9 mouse cellular contexts compared by ENCODE assay signal in the genomic region with DNA sequence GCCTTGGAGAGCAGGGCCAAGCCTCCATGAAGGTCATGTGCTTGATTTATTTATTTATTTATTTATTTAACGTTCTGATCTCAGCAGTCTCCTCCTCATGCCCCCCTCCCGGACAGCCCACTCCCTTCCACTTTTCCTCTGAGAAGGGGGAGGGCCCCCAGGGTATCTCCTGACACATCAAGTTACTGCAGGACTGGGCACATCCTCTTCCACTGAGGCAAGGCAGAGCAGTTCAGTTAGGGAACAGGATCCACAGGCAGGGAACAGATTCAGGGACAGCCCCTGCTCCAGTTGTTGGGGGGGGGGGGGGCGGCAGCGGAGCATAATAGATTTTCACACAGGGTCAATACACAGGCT. TPM values are rescaled to one million over a fixed set of nuclear protein-coding genes. Genes with fewer than 3 reads are reported as not detected.
DNase-seq lines count a peak whose midpoint lies in the region; ATAC-seq lines count a peak whose summit lies in the region.
"Had no signal": no experiment of that assay in that cellular context is flagged by ENCODE, and none has a peak within 500 bp of the region (broad histone marks: within the 10 kb centered on the region; RNA-seq: fewer than 3 reads in every experiment).

No protein-coding gene starts in this region.

- H3K27ac ChIP-seq in heart, embryonic 16.5 days (ENCODE audit: low read length) = no peak overlapping the region
- no peak overlapping the region for H3K27ac ChIP-seq in embryonic facial prominence, embryonic 12.5 days
- H3K27ac ChIP-seq in hindbrain, embryonic 16.5 days (ENCODE audit: low read depth, low read length) = no peak overlapping the region
- H3K27ac ChIP-seq in midbrain, embryonic 12.5 days (replicated peaks) = no peak overlapping the region

- peak overlapping the region; percentile 50 for H3K4me3 ChIP-seq in heart, embryonic 16.5 days (ENCODE audit: low read length)
- peak overlapping the region; percentile 35; the same call in 1 of the 2 replicates for H3K4me3 ChIP-seq in embryonic facial prominence, embryonic 12.5 days
- no peak overlapping the region for H3K4me3 ChIP-seq in hindbrain, embryonic 16.5 days (ENCODE audit: low read length)
- no peak overlapping the region for H3K4me3 ChIP-seq in midbrain, embryonic 12.5 days
- H3K4me3 ChIP-seq: myocyte had no signal

- H3K9me3 ChIP-seq in heart, embryonic 16.5 days (replicated peaks; ENCODE audit: control insufficient read depth, low read length) = no peaks in the 10 kb centered on the region
- H3K9me3 ChIP-seq in embryonic facial prominence, embryonic 12.5 days = no peaks in the 10 kb centered on the region
- no peaks in the 10 kb centered on the region for H3K9me3 ChIP-seq in hindbrain, embryonic 16.5 days (ENCODE audit: control insufficient read depth, low read length)
- no peaks in the 10 kb centered on the region for H3K9me3 ChIP-seq in midbrain, embryonic 12.5 days

- H3K9ac ChIP-seq in heart, embryonic 16.5 days (ENCODE audit: low read length) = peak overlapping the region; percentile 71
- no peak overlapping the region; the same call in 1 of the 2 replicates for H3K9ac ChIP-seq in embryonic facial prominence, embryonic 12.5 days
- no peak overlapping the region for H3K9ac ChIP-seq in hindbrain, embryonic 16.5 days (ENCODE audit: low read depth, low read length)
- no peak overlapping the region for H3K9ac ChIP-seq in midbrain, embryonic 12.5 days (replicated peaks)

- H3K4me2 ChIP-seq in heart, embryonic 16.5 days (ENCODE audit: low read depth, low read length) = peak overlapping the region; percentile 72
- H3K4me2 ChIP-seq in embryonic facial prominence, embryonic 12.5 days (replicated peaks) = peak overlapping the region; percentile 56
- H3K4me2 ChIP-seq in hindbrain, embryonic 16.5 days (ENCODE audit: low read length) = peak overlapping the region; percentile 60; the same call in 1 of the 2 replicates
- H3K4me2 ChIP-seq in midbrain, embryonic 12.5 days (replicated peaks) = peak overlapping the region; percentile 52

- no peak; the same call in none of the 2 replicates for ATAC-seq in heart, embryonic 16.5 days (replicated peaks; ENCODE audit: extremely low read depth, insufficient read depth, low FRiP score)
- peak; percentile 72; the same call in 1 of the 2 replicates for ATAC-seq in embryonic facial prominence, embryonic 12.5 days (ENCODE audit: insufficient number of reproducible peaks, insufficient read depth, low FRiP score, low TSS enrichment)
- peak; percentile 44 for ATAC-seq in hindbrain, embryonic 16.5 days
- ATAC-seq in midbrain, embryonic 12.5 days (ENCODE audit: low FRiP score, low read depth) = peak; percentile 74; the same call in 1 of the 2 replicates

- H3K4me1 ChIP-seq in heart, embryonic 16.5 days (ENCODE audit: control insufficient read depth, insufficient read depth, low read length) = peaks cover 6% of the 10 kb centered on the region; the same call in 1 of the 2 replicates
- peaks cover 4% of the 10 kb centered on the region; the same call in 1 of the 2 replicates for H3K4me1 ChIP-seq in embryonic facial prominence, embryonic 12.5 days
- peaks cover 2% of the 10 kb centered on the region; the same call in 1 of the 2 replicates for H3K4me1 ChIP-seq in hindbrain, embryonic 16.5 days (ENCODE audit: control insufficient read depth, insufficient read depth, low read depth, low read length)
- H3K4me1 ChIP-seq in midbrain, embryonic 12.5 days = no peaks in the 10 kb centered on the region

- 71% methylated on average over 4 of the region's 4 CpGs for WGBS in heart, embryonic 16.5 days
- WGBS in embryonic facial prominence, embryonic 12.5 days = 61% methylated on average over 4 of the region's 4 CpGs
- 68% methylated on average over 4 of the region's 4 CpGs for WGBS in hindbrain, embryonic 16.5 days
- WGBS in midbrain, embryonic 12.5 days = 66% methylated on average over 4 of the region's 4 CpGs

- DNase-seq in heart, postnatal 14 days = no peak
- DNase-seq in spleen, adult 12 weeks (ENCODE audit: low spot score) = no peak
- no peak for DNase-seq in left cerebral cortex, postnatal 36 days (ENCODE audit: low spot score in 2 of 2)
- DNase-seq in thymus, postnatal 25 days = no peak

- intact Hi-C loops in heart, postnatal 14 days (cut with DNase I) = loop anchor here (10.0 kb wide), 1 partner anchor 812 kb away; no protein-coding TSS in a partner anchor
- intact Hi-C loops in left cerebral cortex, postnatal 36 days (cut with DNase I) = no loop called here

- no peaks in the 10 kb centered on the region for H3K36me3 ChIP-seq in heart, embryonic 16.5 days (ENCODE audit: control insufficient read depth, insufficient read depth)
- H3K36me3 ChIP-seq in embryonic facial prominence, embryonic 12.5 days = no peaks in the 10 kb centered on the region
- no peaks in the 10 kb centered on the region for H3K36me3 ChIP-seq in hindbrain, embryonic 16.5 days (ENCODE audit: control insufficient read depth, insufficient read depth, low read length)
- H3K36me3 ChIP-seq in midbrain, embryonic 12.5 days = no peaks in the 10 kb centered on the region

- no peaks in the 10 kb centered on the region for H3K27me3 ChIP-seq in heart, embryonic 16.5 days (ENCODE audit: control insufficient read depth, insufficient read depth, low read length)
- H3K27me3 ChIP-seq in embryonic facial prominence, embryonic 12.5 days = no peaks in the 10 kb centered on the region
- no peaks in the 10 kb centered on the region for H3K27me3 ChIP-seq in hindbrain, embryonic 16.5 days (replicated peaks; ENCODE audit: control insufficient read depth, insufficient read depth, low read length)
- no peaks in the 10 kb centered on the region for H3K27me3 ChIP-seq in midbrain, embryonic 12.5 days

RNA-seq across cellular contexts. Expression of gene Zbtb2, which starts 40.8 kb away (rescaled TPM):
- 9.0 and 10.0 TPM in 2 replicates for polyA plus RNA-seq in heart, embryonic 16.5 days (2015; fragmentation: Nextera tagmentation; extraction: Ambion mirVana)
- 1 to 10 TPM; 6.6 to 7.7 TPM for total RNA-seq in heart, postnatal 14 days (2021)
- polyA plus RNA-seq in embryonic facial prominence, embryonic 12.5 days (2016; fragmentation: Nextera tagmentation; extraction: Ambion mirVana) = 17.8 and 18.0 TPM in 2 replicates
- polyA plus RNA-seq in hindbrain, embryonic 16.5 days (2015; fragmentation: Nextera tagmentation; extraction: Ambion mirVana) = 11.7 and 15.2 TPM in 2 replicates
- 23.3 and 23.4 TPM in 2 replicates for polyA plus RNA-seq in midbrain, embryonic 12.5 days (2016; fragmentation: Nextera tagmentation; extraction: Ambion mirVana)
- total RNA-seq in left cerebral cortex, postnatal 36 days (2021) = 10 to 100 TPM; 10.0 to 11.5 TPM

Comparison
In these comparisons a context has a peak if more than half of its experiments do, and no peak if none do; other contexts are left out.
1. H3K4me3 ChIP-seq: peak in heart, embryonic 16.5 days (single experiment) and embryonic facial prominence, embryonic 12.5 days (single experiment); none in hindbrain, embryonic 16.5 days (single experiment) and midbrain, embryonic 12.5 days (single experiment).
2. Peak in every context shown above with its lines, with median percentiles within 50 percentile points of each other: H3K4me2 ChIP-seq.